Mouse (Mus musculus): ENCODE measurements at regions not wholly inside any gene's neighbourhood (a gene's known extent, or its start where the extent isn't known, plus 50 kb on each side); places are given as distances from the start of the nearest gene placed in this dataset.

- Histone ChIP-seq H3K4me3 (replicated peaks) (no peak overlapping the region), H3K9me3 (no peaks in the 10 kb centered on the region), H3K27ac (no peak overlapping the region), H3K4me2 (no peak overlapping the region), H3K9ac (no peak overlapping the region), H3K36me3 (replicated peaks) (no peaks in the 10 kb centered on the region), H3K27me3 (no peaks in the 10 kb centered on the region), H3K4me1 (no peaks in the 10 kb centered on the region)
- no peak for ATAC-seq (ENCODE audit: low FRiP score)
- 81% methylated on average over 2 of the region's 2 CpGs for WGBS
Measured at GRCm38 (mm10) chr9:8443315-8443714, 100.6 kb upstream of the Trpc6 start.

GRCm38 (mm10) chr9:8451471-8451870, 92.5 kb upstream of the Trpc6 start:
- no peaks in the 10 kb centered on the region for H3K9me3 ChIP-seq
- no peak overlapping the region for H3K27ac ChIP-seq
- H3K9ac ChIP-seq: no peak overlapping the region
- ATAC-seq (ENCODE audit: low FRiP score): no peak
- no peak overlapping the region for H3K4me3 ChIP-seq (replicated peaks)
- H3K36me3 ChIP-seq (replicated peaks): no peaks in the 10 kb centered on the region
- no peak overlapping the region for H3K4me2 ChIP-seq
- no peaks in the 10 kb centered on the region for H3K27me3 ChIP-seq
- H3K4me1 ChIP-seq: no peaks in the 10 kb centered on the region

- H3K9me3 ChIP-seq: no peaks in the 10 kb centered on the region
- H3K4me3 ChIP-seq (replicated peaks): no peak overlapping the region
- no peak overlapping the region for H3K9ac ChIP-seq
- H3K4me2 ChIP-seq: no peak overlapping the region
- no peak for ATAC-seq (ENCODE audit: low FRiP score)
- no peaks in the 10 kb centered on the region for H3K36me3 ChIP-seq (replicated peaks)
- H3K4me1 ChIP-seq: no peaks in the 10 kb centered on the region
- no peak overlapping the region for H3K27ac ChIP-seq
- H3K27me3 ChIP-seq: no peaks in the 10 kb centered on the region
Measured at GRCm38 (mm10) chr9:8453591-8453990, 90.4 kb upstream of the Trpc6 start.

- Histone ChIP-seq H3K36me3 (replicated peaks) (no peaks in the 10 kb centered on the region), H3K27ac (no peak overlapping the region), H3K4me1 (no peaks in the 10 kb centered on the region), H3K4me2 (no peak overlapping the region), H3K9me3 (no peaks in the 10 kb centered on the region), H3K4me3 (replicated peaks) (no peak overlapping the region), H3K27me3 (no peaks in the 10 kb centered on the region), H3K9ac (no peak overlapping the region)
- no peak for ATAC-seq (ENCODE audit: low FRiP score)
Measured at GRCm38 (mm10) chr9:8454557-8454956, 89.4 kb upstream of the Trpc6 start.

GRCm38 (mm10) chr9:8459084-8459571, 84.8 kb upstream of the Trpc6 start:
- ATAC-seq (ENCODE audit: low FRiP score): 0 out of 2 replicates have a peak, but pooled peaks have one; percentile 41
- WGBS: 0% methylated on average over 1 of the region's 1 CpGs
- H3K4me1 ChIP-seq: no peaks in the 10 kb centered on the region
- H3K9me3 ChIP-seq: no peaks in the 10 kb centered on the region
- H3K9ac ChIP-seq: no peak overlapping the region
- no peak overlapping the region for H3K4me3 ChIP-seq (replicated peaks)
- H3K27me3 ChIP-seq: no peaks in the 10 kb centered on the region
- no peak overlapping the region for H3K4me2 ChIP-seq
- no peak overlapping the region for H3K27ac ChIP-seq
- no peaks in the 10 kb centered on the region for H3K36me3 ChIP-seq (replicated peaks)

- Histone ChIP-seq H3K4me1 (no peaks in the 10 kb centered on the region), H3K27me3 (no peaks in the 10 kb centered on the region), H3K27ac (no peak overlapping the region), H3K36me3 (replicated peaks) (no peaks in the 10 kb centered on the region), H3K4me2 (no peak overlapping the region), H3K4me3 (replicated peaks) (no peak overlapping the region), H3K9me3 (no peaks in the 10 kb centered on the region), H3K9ac (no peak overlapping the region)
- ATAC-seq (ENCODE audit: low FRiP score): no peak
Measured at GRCm38 (mm10) chr9:8461737-8462136, 82.2 kb upstream of the Trpc6 start.

GRCm38 (mm10) chr9:8462881-8463280, 81.1 kb upstream of the Trpc6 start:
- Histone ChIP-seq H3K27me3 (no peaks in the 10 kb centered on the region), H3K36me3 (replicated peaks) (no peaks in the 10 kb centered on the region), H3K9ac (no peak overlapping the region), H3K4me2 (no peak overlapping the region), H3K4me1 (no peaks in the 10 kb centered on the region), H3K9me3 (no peaks in the 10 kb centered on the region), H3K4me3 (replicated peaks) (no peak overlapping the region), H3K27ac (no peak overlapping the region)
- no peak for ATAC-seq (ENCODE audit: low FRiP score)
- WGBS: 45% methylated on average over 5 of the region's 5 CpGs

- whole genome bisulfite sequencing: 84% methylated on average over 3 of the region's 3 CpGs
- Histone ChIP-seq H3K27me3 (no peaks in the 10 kb centered on the region), H3K9ac (no peak overlapping the region), H3K4me1 (no peaks in the 10 kb centered on the region), H3K4me2 (no peak overlapping the region), H3K27ac (no peak overlapping the region), H3K36me3 (replicated peaks) (no peaks in the 10 kb centered on the region), H3K4me3 (replicated peaks) (no peak overlapping the region), H3K9me3 (no peaks in the 10 kb centered on the region)
- no peak for ATAC-seq (ENCODE audit: low FRiP score)
Measured at GRCm38 (mm10) chr9:8486525-8486924, 57.4 kb upstream of the Trpc6 start.

GRCm38 (mm10) chr9:8487821-8488220, 56.1 kb upstream of the Trpc6 start:
- WGBS: 95% methylated on average over 5 of the region's 5 CpGs
- Histone ChIP-seq H3K4me3 (replicated peaks) (no peak overlapping the region), H3K9me3 (no peaks in the 10 kb centered on the region), H3K9ac (no peak overlapping the region), H3K36me3 (replicated peaks) (no peaks in the 10 kb centered on the region), H3K27ac (no peak overlapping the region), H3K4me2 (no peak overlapping the region), H3K27me3 (no peaks in the 10 kb centered on the region), H3K4me1 (no peaks in the 10 kb centered on the region)
- no peak for ATAC-seq (ENCODE audit: low FRiP score)

Measured in forebrain, embryonic 12.5 days (tissue).